Mouse (Mus musculus): ENCODE results near the gene March6. TPM values are rescaled to one million over a fixed set of nuclear protein-coding genes. Genes with fewer than 3 reads are reported as not detected.

Gene March6
- polyA plus RNA-seq, 1 experiment from 2014 or later: 12.9 TPM

- Histone ChIP-seq H3K36me3 (ENCODE audit: control insufficient read depth, insufficient read depth, low read length) (peaks cover 24% of the 10 kb centered on the region), H3K9ac (ENCODE audit: low read length) (no peak overlapping the region), H3K4me2 (replicated peaks; ENCODE audit: low read depth) (no peak overlapping the region), H3K9me3 (ENCODE audit: control insufficient read depth, low read length) (no peaks in the 10 kb centered on the region), H3K27ac (replicated peaks) (no peak overlapping the region), H3K4me1 (replicated peaks; ENCODE audit: control insufficient read depth, insufficient read depth) (no peaks in the 10 kb centered on the region), H3K27me3 (ENCODE audit: control insufficient read depth, insufficient read depth, low read length) (no peaks in the 10 kb centered on the region), H3K4me3 (ENCODE audit: low read depth, low read length) (no peak overlapping the region)
- no peak for ATAC-seq (ENCODE audit: low FRiP score, low TSS enrichment)
- no peak for TF ChIP-seq EP300 (optimal IDR thresholded peaks at IDR 0.05)
- TF ChIP-seq CTCF (IDR thresholded peaks at IDR 0.05; ENCODE audit: low read depth): no peak
- 83% methylated on average over 2 of the region's 2 CpGs for WGBS
- DNase-seq (ENCODE audit: low spot score): no peak
These were observed 70.3 kb downstream of the March6 start for GRCm38 (mm10) chr15:31460571-31460970.

GRCm38 (mm10) chr15:31458081-31458480 is 72.8 kb downstream of the March6 start:
- Histone ChIP-seq H3K27ac (replicated peaks) (no peak overlapping the region), H3K4me2 (replicated peaks; ENCODE audit: low read depth) (no peak overlapping the region), H3K36me3 (ENCODE audit: control insufficient read depth, insufficient read depth, low read length) (peaks cover 20% of the 10 kb centered on the region; the same call in 1 of the 2 replicates), H3K27me3 (ENCODE audit: control insufficient read depth, insufficient read depth, low read length) (no peaks in the 10 kb centered on the region), H3K4me1 (replicated peaks; ENCODE audit: control insufficient read depth, insufficient read depth) (no peaks in the 10 kb centered on the region), H3K9ac (ENCODE audit: low read length) (no peak overlapping the region), H3K9me3 (ENCODE audit: control insufficient read depth, low read length) (no peaks in the 10 kb centered on the region), H3K4me3 (ENCODE audit: low read depth, low read length) (no peak overlapping the region)
- DNase-seq (ENCODE audit: low spot score): no peak
- TF ChIP-seq EP300 (optimal IDR thresholded peaks at IDR 0.05) (no peak), CTCF (IDR thresholded peaks at IDR 0.05; ENCODE audit: low read depth) (no peak)
- ATAC-seq (ENCODE audit: low FRiP score, low TSS enrichment): no peak
- 90% methylated on average over 7 of the region's 7 CpGs for WGBS

GRCm38 (mm10) chr15:31456381-31456780 is 74.5 kb downstream of the March6 start:
- H3K9ac ChIP-seq (ENCODE audit: low read length): no peak overlapping the region
- no peaks in the 10 kb centered on the region for H3K4me1 ChIP-seq (replicated peaks; ENCODE audit: control insufficient read depth, insufficient read depth)
- H3K36me3 ChIP-seq (ENCODE audit: control insufficient read depth, insufficient read depth, low read length): peaks cover 13% of the 10 kb centered on the region; the same call in 1 of the 2 replicates
- no peaks in the 10 kb centered on the region for H3K9me3 ChIP-seq (ENCODE audit: control insufficient read depth, low read length)
- no peak overlapping the region for H3K4me3 ChIP-seq (ENCODE audit: low read depth, low read length)
- no peak overlapping the region for H3K27ac ChIP-seq (replicated peaks)
- no peak for TF ChIP-seq CTCF (IDR thresholded peaks at IDR 0.05; ENCODE audit: low read depth)
- TF ChIP-seq EP300 (optimal IDR thresholded peaks at IDR 0.05): no peak
- no peaks in the 10 kb centered on the region for H3K27me3 ChIP-seq (ENCODE audit: control insufficient read depth, insufficient read depth, low read length)
- DNase-seq (ENCODE audit: low spot score) (no peak), ATAC-seq (ENCODE audit: low FRiP score, low TSS enrichment) (no peak)
- 79% methylated on average over 5 of the region's 5 CpGs for WGBS
- no peak overlapping the region for H3K4me2 ChIP-seq (replicated peaks; ENCODE audit: low read depth)

- 69% methylated on average over 7 of the region's 7 CpGs for WGBS
- ATAC-seq (ENCODE audit: low FRiP score, low TSS enrichment): no peak
- TF ChIP-seq EP300 (optimal IDR thresholded peaks at IDR 0.05) (no peak), CTCF (IDR thresholded peaks at IDR 0.05; ENCODE audit: low read depth) (no peak)
- Histone ChIP-seq H3K9ac (ENCODE audit: low read length) (no peak overlapping the region), H3K4me2 (replicated peaks; ENCODE audit: low read depth) (no peak overlapping the region), H3K27me3 (ENCODE audit: control insufficient read depth, insufficient read depth, low read length) (no peaks in the 10 kb centered on the region), H3K9me3 (ENCODE audit: control insufficient read depth, low read length) (no peaks in the 10 kb centered on the region), H3K36me3 (ENCODE audit: control insufficient read depth, insufficient read depth, low read length) (peaks cover 9% of the 10 kb centered on the region; the same call in 1 of the 2 replicates), H3K27ac (replicated peaks) (no peak overlapping the region), H3K4me1 (replicated peaks; ENCODE audit: control insufficient read depth, insufficient read depth) (no peaks in the 10 kb centered on the region), H3K4me3 (ENCODE audit: low read depth, low read length) (no peak overlapping the region)
- no peak for DNase-seq (ENCODE audit: low spot score)
These were observed 76.0 kb downstream of the March6 start for GRCm38 (mm10) chr15:31454861-31455295.

GRCm38 (mm10) chr15:31454096-31454860 is 76.6 kb downstream of the March6 start:
- 39% methylated on average over 10 of the region's 10 CpGs for WGBS
- H3K4me3 ChIP-seq (ENCODE audit: low read depth, low read length): peak overlapping the region; percentile 65; the same call in 1 of the 2 replicates
- no peak overlapping the region; the same call in 1 of the 2 replicates for H3K9ac ChIP-seq (ENCODE audit: low read length)
- no peak for TF ChIP-seq EP300 (optimal IDR thresholded peaks at IDR 0.05)
- H3K4me2 ChIP-seq (replicated peaks; ENCODE audit: low read depth): peak overlapping the region; percentile 87
- peaks cover 9% of the 10 kb centered on the region; the same call in 1 of the 2 replicates for H3K36me3 ChIP-seq (ENCODE audit: control insufficient read depth, insufficient read depth, low read length)
- H3K27me3 ChIP-seq (ENCODE audit: control insufficient read depth, insufficient read depth, low read length): no peaks in the 10 kb centered on the region
- H3K9me3 ChIP-seq (ENCODE audit: control insufficient read depth, low read length): no peaks in the 10 kb centered on the region
- no peak overlapping the region for H3K27ac ChIP-seq (replicated peaks)
- no peak for ATAC-seq (ENCODE audit: low FRiP score, low TSS enrichment)
- H3K4me1 ChIP-seq (replicated peaks; ENCODE audit: control insufficient read depth, insufficient read depth): no peaks in the 10 kb centered on the region
- DNase-seq (ENCODE audit: low spot score): no peak
